Mouse (Mus musculus): ENCODE results near the gene Dpysl5. TPM values are rescaled to one million over a fixed set of nuclear protein-coding genes. Genes with fewer than 3 reads are reported as not detected.
"Not testable (repeated sequence)": the region's sequence is repeated elsewhere in the genome, so short reads cannot be mapped to it uniquely, and the experiment has no call there.

Dpysl5 gene
- polyA plus RNA-seq, 1 experiment from 2014 or later = 4.4 TPM

- H3K4me2 ChIP-seq = no peak overlapping the region
- no peaks in the 10 kb centered on the region for H3K4me1 ChIP-seq (replicated peaks)
- H3K4me3 ChIP-seq = no peak overlapping the region
- peaks cover 55% of the 10 kb centered on the region for H3K36me3 ChIP-seq
- H3K9me3 ChIP-seq (replicated peaks) = no peaks in the 10 kb centered on the region
- 85% methylated on average over 7 of the region's 7 CpGs for WGBS
- no peaks in the 10 kb centered on the region for H3K27me3 ChIP-seq (replicated peaks)
- H3K27ac ChIP-seq (ENCODE audit: poor library complexity, severe bottlenecking) = no peak overlapping the region
- peak overlapping the region; percentile 25; the same call in 1 of the 2 replicates for H3K9ac ChIP-seq
- ATAC-seq (ENCODE audit: insufficient number of reproducible peaks, low FRiP score) = no peak
Observed at GRCm38 (mm10) chr5:30676800-30677199, 34.6 kb upstream of the Dpysl5 start.

GRCm38 (mm10) chr5:30678069-30678468 is 33.3 kb upstream of the Dpysl5 start:
- not testable (repeated sequence) for ATAC-seq (ENCODE audit: insufficient number of reproducible peaks, low FRiP score); H3K4me2 ChIP-seq; H3K27ac ChIP-seq (ENCODE audit: poor library complexity, severe bottlenecking); H3K4me1 ChIP-seq (replicated peaks); H3K4me3 ChIP-seq; H3K27me3 ChIP-seq (replicated peaks); H3K9me3 ChIP-seq (replicated peaks); H3K9ac ChIP-seq
- peaks cover 43% of the 10 kb centered on the region for H3K36me3 ChIP-seq
- 85% methylated on average over 3 of the region's 3 CpGs for WGBS

DNA sequence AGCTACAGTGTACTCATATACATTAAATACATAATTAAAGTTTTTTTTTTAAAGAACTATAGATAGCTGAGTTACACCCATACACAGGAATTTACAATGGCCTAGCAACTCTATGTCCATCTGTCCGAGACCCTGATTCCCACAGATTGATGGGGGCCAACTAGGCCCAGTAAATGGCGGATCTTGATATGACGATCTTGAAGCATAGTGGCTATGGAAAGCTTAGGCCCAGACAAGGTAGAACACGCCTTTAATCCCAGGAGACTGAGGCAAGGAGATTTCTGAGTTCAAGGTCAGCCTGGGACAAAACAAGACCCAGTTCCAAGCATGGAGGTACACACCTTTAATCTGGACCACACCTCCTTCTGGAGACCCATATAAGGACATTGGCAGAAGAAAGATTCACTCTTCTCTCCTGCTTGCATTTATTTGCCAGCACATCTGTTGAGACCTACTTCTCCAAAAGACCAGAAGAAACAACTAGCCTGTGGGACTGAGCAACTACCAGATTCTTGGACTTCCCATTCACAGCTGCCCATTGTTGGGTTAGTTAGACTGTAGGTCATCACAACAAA is 32.6 kb upstream of the Dpysl5 start:
- no peak for ATAC-seq (ENCODE audit: insufficient number of reproducible peaks, low FRiP score)

GRCm38 (mm10) chr5:30679593-30679992 is 31.8 kb upstream of the Dpysl5 start:
- H3K4me2 ChIP-seq = no peak overlapping the region
- H3K9me3 ChIP-seq (replicated peaks) = no peaks in the 10 kb centered on the region
- H3K4me1 ChIP-seq (replicated peaks) = no peaks in the 10 kb centered on the region
- peaks cover 29% of the 10 kb centered on the region for H3K36me3 ChIP-seq
- no peak overlapping the region for H3K27ac ChIP-seq (ENCODE audit: poor library complexity, severe bottlenecking)
- 70% methylated on average over 5 of the region's 5 CpGs for WGBS
- no peak overlapping the region for H3K9ac ChIP-seq
- no peak for ATAC-seq (ENCODE audit: insufficient number of reproducible peaks, low FRiP score)
- H3K27me3 ChIP-seq (replicated peaks) = no peaks in the 10 kb centered on the region
- no peak overlapping the region for H3K4me3 ChIP-seq

More for the DNA sequence above, 32.6 kb upstream of the Dpysl5 start:
- no peaks in the 10 kb centered on the region for H3K27me3 ChIP-seq (replicated peaks)
- H3K4me2 ChIP-seq = no peak overlapping the region
- H3K4me3 ChIP-seq = no peak overlapping the region
- no peaks in the 10 kb centered on the region for H3K9me3 ChIP-seq (replicated peaks)
- no peak overlapping the region for H3K9ac ChIP-seq
- WGBS = 90% methylated on average over 4 of the region's 4 CpGs
- H3K36me3 ChIP-seq = peaks cover 35% of the 10 kb centered on the region
- no peaks in the 10 kb centered on the region for H3K4me1 ChIP-seq (replicated peaks)
- no peak overlapping the region for H3K27ac ChIP-seq (ENCODE audit: poor library complexity, severe bottlenecking)

GRCm38 (mm10) chr5:30681970-30682369 is 29.4 kb upstream of the Dpysl5 start:
- peaks cover 7% of the 10 kb centered on the region; the same call in 1 of the 2 replicates for H3K36me3 ChIP-seq
- no peak overlapping the region for H3K4me2 ChIP-seq
- H3K27ac ChIP-seq (ENCODE audit: poor library complexity, severe bottlenecking) = no peak overlapping the region
- WGBS = 76% methylated on average over 5 of the region's 5 CpGs
- H3K27me3 ChIP-seq (replicated peaks) = no peaks in the 10 kb centered on the region
- 0 out of 2 replicates have a peak, but pooled peaks have one; percentile 11 for ATAC-seq (ENCODE audit: insufficient number of reproducible peaks, low FRiP score)
- H3K4me1 ChIP-seq (replicated peaks) = no peaks in the 10 kb centered on the region
- H3K9me3 ChIP-seq (replicated peaks) = no peaks in the 10 kb centered on the region
- no peak overlapping the region for H3K9ac ChIP-seq
- no peak overlapping the region for H3K4me3 ChIP-seq

DNA sequence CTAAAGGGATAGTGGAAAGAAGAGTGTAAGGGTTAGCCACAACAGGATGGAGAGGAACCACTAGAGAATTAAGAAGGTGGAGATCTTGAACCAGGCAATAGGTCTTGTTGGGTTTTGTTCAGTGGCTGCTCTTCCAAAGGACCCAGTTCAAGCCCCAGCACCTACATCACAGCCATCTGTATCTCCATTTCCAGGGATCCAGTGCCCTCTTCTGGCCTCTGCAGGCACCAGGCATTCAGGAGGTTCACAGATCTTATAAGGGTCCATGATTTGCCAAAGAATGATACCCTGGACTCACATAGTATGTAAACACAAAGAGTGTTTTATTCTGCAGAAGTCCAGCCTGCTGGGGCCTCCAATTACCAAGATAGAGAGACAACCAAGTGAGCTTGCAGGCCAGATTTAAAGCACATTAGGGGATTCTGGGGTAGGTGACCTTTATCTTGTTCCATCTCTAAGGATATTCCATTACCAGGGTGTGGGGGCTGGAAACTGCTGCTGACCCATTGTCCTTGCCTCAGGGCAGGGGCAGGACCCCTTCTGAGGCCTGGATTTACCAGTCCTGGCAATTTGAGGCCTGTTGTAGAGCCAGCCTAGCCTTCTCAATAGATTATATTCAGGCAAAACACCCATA is 28.3 kb upstream of the Dpysl5 start:
- no peaks in the 10 kb centered on the region for H3K27me3 ChIP-seq (replicated peaks)
- no peaks in the 10 kb centered on the region for H3K9me3 ChIP-seq (replicated peaks)
- H3K4me2 ChIP-seq = no peak overlapping the region
- ATAC-seq (ENCODE audit: insufficient number of reproducible peaks, low FRiP score) = no peak
- no peak overlapping the region for H3K27ac ChIP-seq (ENCODE audit: poor library complexity, severe bottlenecking)
- no peaks in the 10 kb centered on the region for H3K4me1 ChIP-seq (replicated peaks)
- no peak overlapping the region for H3K4me3 ChIP-seq
- no peak overlapping the region for H3K9ac ChIP-seq
- peaks cover 5% of the 10 kb centered on the region; the same call in 1 of the 2 replicates for H3K36me3 ChIP-seq

DNA sequence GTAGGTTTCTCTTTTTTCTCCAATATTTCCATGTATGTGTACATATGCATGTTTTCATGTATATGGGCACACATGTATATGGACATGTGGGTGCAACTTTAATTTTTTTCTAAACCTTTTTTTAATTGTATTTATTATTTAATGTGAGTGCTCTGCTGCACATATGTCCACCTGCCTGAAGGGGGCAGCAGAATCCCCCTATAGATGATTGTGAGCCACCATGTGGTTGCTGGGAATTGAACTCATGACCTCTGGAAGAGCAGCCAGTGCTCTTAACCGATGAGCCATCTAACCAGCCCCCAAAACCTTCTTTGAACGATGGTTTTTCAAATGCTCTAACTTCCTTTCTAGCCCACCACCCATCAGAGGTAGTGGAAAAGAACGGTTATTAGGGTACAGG is 27.4 kb upstream of the Dpysl5 start:
- Histone ChIP-seq H3K9ac (no peak overlapping the region), H3K4me3 (no peak overlapping the region), H3K4me2 (no peak overlapping the region), H3K27me3 (replicated peaks) (no peaks in the 10 kb centered on the region), H3K27ac (ENCODE audit: poor library complexity, severe bottlenecking) (no peak overlapping the region), H3K36me3 (no peaks in the 10 kb centered on the region), H3K9me3 (replicated peaks) (no peaks in the 10 kb centered on the region), H3K4me1 (replicated peaks) (no peaks in the 10 kb centered on the region)
- no peak for ATAC-seq (ENCODE audit: insufficient number of reproducible peaks, low FRiP score)
- 72% methylated on average over 3 of the region's 3 CpGs for WGBS

DNA sequence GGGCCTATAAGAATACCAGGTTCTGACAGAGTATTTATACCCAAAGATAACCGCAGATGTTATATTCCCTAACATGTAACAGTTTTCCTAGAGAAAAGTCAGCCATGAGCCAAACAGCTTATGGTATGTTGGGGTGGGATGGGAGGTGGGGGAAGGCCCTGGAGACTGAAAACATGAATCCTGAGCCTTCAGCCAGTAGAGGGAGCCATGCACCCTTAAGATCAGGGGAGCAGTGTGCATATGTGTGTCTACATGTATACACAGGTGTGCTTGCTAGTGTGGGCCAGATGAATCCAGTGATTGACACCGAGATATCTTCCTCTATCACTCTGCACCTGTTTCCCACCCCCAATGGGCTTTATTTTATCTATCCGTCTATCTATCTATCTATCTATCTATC is 24.6 kb upstream of the Dpysl5 start:
- Histone ChIP-seq H3K4me2 (no peak overlapping the region), H3K27ac (ENCODE audit: poor library complexity, severe bottlenecking) (no peak overlapping the region), H3K4me1 (replicated peaks) (no peaks in the 10 kb centered on the region), H3K27me3 (replicated peaks) (no peaks in the 10 kb centered on the region), H3K4me3 (no peak overlapping the region), H3K36me3 (no peaks in the 10 kb centered on the region), H3K9ac (no peak overlapping the region), H3K9me3 (replicated peaks) (no peaks in the 10 kb centered on the region)
- ATAC-seq (ENCODE audit: insufficient number of reproducible peaks, low FRiP score) = no peak
- 45% methylated on average over 3 of the region's 3 CpGs for WGBS

DNA sequence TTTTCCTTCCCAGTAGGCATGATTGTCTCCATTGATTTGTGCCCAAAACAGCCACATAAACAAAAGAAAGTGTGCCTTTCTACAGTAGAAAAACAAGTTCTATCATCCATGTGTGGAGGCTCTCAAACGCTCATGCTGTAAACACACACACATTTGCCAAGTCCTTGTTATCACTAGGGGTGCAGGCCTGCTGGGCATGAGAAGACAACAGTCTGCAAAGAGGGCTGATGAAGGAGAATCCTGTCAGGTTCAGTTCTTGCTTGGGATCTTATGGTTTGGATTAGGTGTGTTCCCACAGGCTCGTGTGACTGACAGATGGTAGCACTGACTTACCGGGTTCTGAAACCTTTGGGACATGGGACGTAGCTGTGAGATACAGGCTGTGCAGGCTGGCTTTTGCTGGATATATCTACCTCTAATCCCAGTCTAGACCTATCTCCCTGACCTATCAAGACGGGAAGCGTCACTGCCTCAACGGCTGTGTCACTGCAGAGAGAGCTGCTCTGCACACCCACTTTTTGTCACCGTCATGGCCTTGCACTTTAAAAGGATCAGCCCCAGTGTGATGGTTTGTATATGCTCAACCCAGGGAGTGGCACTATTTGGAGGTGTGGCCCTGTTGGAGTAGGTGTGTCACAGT is 10.9 kb upstream of the Dpysl5 start:
- ATAC-seq (ENCODE audit: insufficient number of reproducible peaks, low FRiP score) = no peak; the same call in 1 of the 2 replicates

DNA sequence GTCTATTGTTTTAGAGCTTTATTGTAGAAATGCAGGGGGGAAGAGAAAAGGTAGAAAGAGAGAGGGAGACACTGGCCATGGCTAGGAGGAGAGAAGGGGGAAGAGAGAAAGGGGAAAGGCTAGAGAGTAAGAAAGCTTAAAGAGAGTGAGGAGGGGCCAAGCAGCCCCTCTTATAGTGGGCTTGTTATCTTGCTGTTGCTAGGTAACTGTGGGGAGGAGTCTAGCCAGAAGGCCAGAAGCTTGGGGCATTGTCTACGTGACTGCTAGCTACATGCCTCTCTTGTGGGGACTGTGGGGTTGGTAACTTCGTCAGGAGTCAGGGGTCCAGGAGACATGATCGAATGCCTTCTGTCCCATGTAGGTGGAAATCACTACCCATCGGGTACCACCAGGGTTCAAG is 10.0 kb upstream of the Dpysl5 start:
- not testable (repeated sequence) for H3K4me3 ChIP-seq; H3K36me3 ChIP-seq; H3K27me3 ChIP-seq (replicated peaks); H3K4me1 ChIP-seq (replicated peaks); ATAC-seq (ENCODE audit: insufficient number of reproducible peaks, low FRiP score); H3K4me2 ChIP-seq; H3K9me3 ChIP-seq (replicated peaks); H3K9ac ChIP-seq; H3K27ac ChIP-seq (ENCODE audit: poor library complexity, severe bottlenecking)
- 34% methylated on average over 4 of the region's 4 CpGs for WGBS

More for the DNA sequence above, 10.9 kb upstream of the Dpysl5 start:
- H3K9ac ChIP-seq = no peak overlapping the region
- WGBS = 61% methylated on average over 8 of the region's 8 CpGs
- no peaks in the 10 kb centered on the region for H3K27me3 ChIP-seq (replicated peaks)
- H3K4me2 ChIP-seq = no peak overlapping the region
- H3K36me3 ChIP-seq = no peaks in the 10 kb centered on the region
- H3K9me3 ChIP-seq (replicated peaks) = no peaks in the 10 kb centered on the region
- peaks cover 10% of the 10 kb centered on the region for H3K4me1 ChIP-seq (replicated peaks)
- H3K4me3 ChIP-seq = no peak overlapping the region
- no peak overlapping the region for H3K27ac ChIP-seq (ENCODE audit: poor library complexity, severe bottlenecking)

GRCm38 (mm10) chr5:30701866-30702265 is 9.5 kb upstream of the Dpysl5 start:
- no peaks in the 10 kb centered on the region for H3K9me3 ChIP-seq (replicated peaks)
- ATAC-seq (ENCODE audit: insufficient number of reproducible peaks, low FRiP score) = no peak
- H3K4me3 ChIP-seq = no peak overlapping the region
- H3K27ac ChIP-seq (ENCODE audit: poor library complexity, severe bottlenecking) = no peak overlapping the region
- H3K36me3 ChIP-seq = no peaks in the 10 kb centered on the region
- peaks cover 10% of the 10 kb centered on the region for H3K4me1 ChIP-seq (replicated peaks)
- 75% methylated on average over 3 of the region's 3 CpGs for WGBS
- H3K27me3 ChIP-seq (replicated peaks) = peaks cover under 1% of the 10 kb centered on the region; the same call in 1 of the 2 replicates
- no peak overlapping the region for H3K4me2 ChIP-seq
- H3K9ac ChIP-seq = no peak overlapping the region
